Mouse (Mus musculus) heart, embryonic 13.5 days (tissue): ENCODE results near the gene Olfr1349. TPM values are rescaled to one million over a fixed set of nuclear protein-coding genes. Genes with fewer than 3 reads are reported as not detected.
"Not testable (repeated sequence)": the region's sequence is repeated elsewhere in the genome, so short reads cannot be mapped to it uniquely, and the experiment has no call there.

Experiments
- ATAC-seq: fragments of 200-750 bp; cut with Nextera tagmentation; 2 replicates; pipeline ENCODE4 v1.8.0; 2017; ENCODE audit warnings: moderate TSS enrichment; ENCODE audit not compliant: insufficient number of reproducible peaks, low FRiP score, low TSS enrichment; ENCODE audit errors: extremely low read depth
- H3K27ac ChIP-seq: fragments of 300-500 bp; sonication (generic); replicated peaks from 2 replicates; pipeline ENCODE4 v1.5.1; 2015; ENCODE audit warnings: moderate library complexity, mild to moderate bottlenecking, inconsistent platforms
- H3K27me3 ChIP-seq: fragments of 300-500 bp; sonication (generic); replicated peaks from 2 replicates; pipeline ENCODE4 v1.6.1; 2015; ENCODE audit warnings: mild to moderate bottlenecking, inconsistent platforms
- H3K36me3 ChIP-seq: fragments of 300-500 bp; sonication (generic); 2 replicates; pipeline ENCODE4 v1.6.1; 2015; ENCODE audit warnings: mild to moderate bottlenecking, inconsistent platforms
- H3K4me1 ChIP-seq: fragments of 300-500 bp; sonication (generic); 2 replicates; pipeline ENCODE4 v1.6.1; 2015; ENCODE audit warnings: inconsistent platforms
- H3K4me2 ChIP-seq: fragments of 300-500 bp; sonication (generic); 2 replicates; pipeline ENCODE4 v1.6.1; 2015; ENCODE audit warnings: inconsistent platforms, mild to moderate bottlenecking, moderate library complexity
- H3K4me3 ChIP-seq: fragments of 300-500 bp; sonication (generic); 2 replicates; pipeline ENCODE4 v1.5.1; 2015; ENCODE audit warnings: moderate library complexity, mild to moderate bottlenecking, inconsistent platforms
- H3K9ac ChIP-seq: fragments of 300-500 bp; sonication (generic); 2 replicates; pipeline ENCODE4 v1.6.1; 2015; ENCODE audit warnings: inconsistent platforms, mild to moderate bottlenecking, moderate library complexity
- H3K9me3 ChIP-seq: fragments of 300-500 bp; sonication (generic); 2 replicates; pipeline ENCODE4 v1.6.1; 2016; ENCODE audit warnings: inconsistent platforms
- WGBS: fragments of 180-500 bp; shearing (Covaris S2); methylation state at CpG from one replicate; pipeline ENCODE4 v1.1.7; 2015; ENCODE audit warnings: mixed read lengths; 5-methylcytosine and 5-hydroxymethylcytosine counted together
- polyA plus RNA-seq: library from polyadenylated mRNA; unstranded; fragments of >200 nt; fragmentation: Nextera tagmentation; extraction: Ambion mirVana; gene quantifications from 2 replicates; pipeline ENCODE4 v1.2.1, GENCODE M21; 2015

The Olfr1349 gene
- not detected in 2 replicates for polyA plus RNA-seq

- H3K36me3 ChIP-seq = no peaks in the 10 kb centered on the region
- no peak within 1 kb of the TSS for H3K9ac ChIP-seq
- H3K4me2 ChIP-seq = no peak within 1 kb of the TSS
- H3K27me3 ChIP-seq = no peaks in the 10 kb centered on the region
- ATAC-seq = no peak
- H3K27ac ChIP-seq = no peak within 1 kb of the TSS
- H3K4me3 ChIP-seq = no peak within 1 kb of the TSS
- H3K9me3 ChIP-seq = peaks cover 32% of the 10 kb centered on the region
- WGBS = 71% methylated on average over 5 of the region's 5 CpGs
- no peaks in the 10 kb centered on the region for H3K4me1 ChIP-seq
These were observed at the start of gene Olfr1349 for GRCm38 (mm10) chr7:6522850-6523249. Gene Olfr1349 (minus strand): TSS chr7:6522950.

GRCm38 (mm10) chr7:6564541-6564940 lies 41.8 kb upstream of the Olfr1349 start, which contains the start of gene Olfr1350:
Gene Olfr1350 (plus strand): TSS chr7:6564841.
- Histone ChIP-seq H3K27me3 (no peaks in the 10 kb centered on the region), H3K36me3 (no peaks in the 10 kb centered on the region), H3K9ac (no peak within 1 kb of the TSS), H3K27ac (no peak within 1 kb of the TSS), H3K9me3 (0 out of 2 replicates have a peak, but pooled peaks cover 3% of the 10 kb centered on the region), H3K4me1 (no peaks in the 10 kb centered on the region), H3K4me2 (no peak within 1 kb of the TSS), H3K4me3 (no peak within 1 kb of the TSS)
- no peak for ATAC-seq

GRCm38 (mm10) chr7:6526141-6526540 lies 3.4 kb upstream of the Olfr1349 start:
- no peak overlapping the region for H3K9ac ChIP-seq
- H3K4me2 ChIP-seq = no peak overlapping the region
- no peaks in the 10 kb centered on the region for H3K4me1 ChIP-seq
- H3K9me3 ChIP-seq = peaks cover 29% of the 10 kb centered on the region
- H3K4me3 ChIP-seq = no peak overlapping the region
- no peak overlapping the region for H3K27ac ChIP-seq
- ATAC-seq = no peak
- H3K36me3 ChIP-seq = no peaks in the 10 kb centered on the region
- no peaks in the 10 kb centered on the region for H3K27me3 ChIP-seq
- WGBS = 59% methylated on average over 5 of the region's 5 CpGs

- 50% methylated on average over 3 of the region's 3 CpGs for WGBS
- no peaks in the 10 kb centered on the region for H3K4me1 ChIP-seq
- H3K9me3 ChIP-seq = peaks cover 26% of the 10 kb centered on the region
- H3K27ac ChIP-seq = no peak overlapping the region
- no peaks in the 10 kb centered on the region for H3K27me3 ChIP-seq
- no peak for ATAC-seq
- H3K36me3 ChIP-seq = no peaks in the 10 kb centered on the region
- H3K4me2 ChIP-seq = no peak overlapping the region
- no peak overlapping the region for H3K4me3 ChIP-seq
- no peak overlapping the region for H3K9ac ChIP-seq
These were observed 2.3 kb upstream of the Olfr1349 start for GRCm38 (mm10) chr7:6525001-6525400.

- no peaks in the 10 kb centered on the region for H3K27me3 ChIP-seq
- H3K4me2 ChIP-seq = no peak overlapping the region
- ATAC-seq = no peak
- no peak overlapping the region for H3K9ac ChIP-seq
- H3K4me3 ChIP-seq = no peak overlapping the region
- H3K36me3 ChIP-seq = no peaks in the 10 kb centered on the region
- whole genome bisulfite sequencing = 32% methylated on average over 1 of the region's 1 CpGs
- peaks cover 20% of the 10 kb centered on the region for H3K9me3 ChIP-seq
- no peak overlapping the region for H3K27ac ChIP-seq
- H3K4me1 ChIP-seq = no peaks in the 10 kb centered on the region
These were observed 1.1 kb downstream of the Olfr1349 start for GRCm38 (mm10) chr7:6521666-6522065.

GRCm38 (mm10) chr7:6508648-6509047 lies 14.1 kb downstream of the Olfr1349 start, which contains the start of gene Olfr1348:
Gene Olfr1348 (minus strand): TSS chr7:6508748.
- ATAC-seq = no peak
- Histone ChIP-seq H3K4me3 (no peak within 1 kb of the TSS), H3K4me1 (no peaks in the 10 kb centered on the region), H3K4me2 (no peak within 1 kb of the TSS), H3K36me3 (no peaks in the 10 kb centered on the region), H3K27ac (no peak within 1 kb of the TSS), H3K9ac (no peak within 1 kb of the TSS), H3K9me3 (peaks cover 19% of the 10 kb centered on the region), H3K27me3 (no peaks in the 10 kb centered on the region)
- 74% methylated on average over 1 of the region's 1 CpGs for WGBS

GRCm38 (mm10) chr7:6499655-6500054 lies 23.1 kb downstream of the Olfr1349 start, which contains the start of gene Olfr1347:
Gene Olfr1347 (minus strand): TSS chr7:6499755.
- H3K36me3 ChIP-seq = no peaks in the 10 kb centered on the region
- WGBS = 40% methylated on average over 1 of the region's 1 CpGs
- H3K4me1 ChIP-seq = no peaks in the 10 kb centered on the region
- no peak within 1 kb of the TSS for H3K9ac ChIP-seq
- H3K4me3 ChIP-seq = no peak within 1 kb of the TSS
- ATAC-seq = no peak
- H3K9me3 ChIP-seq = peaks cover 25% of the 10 kb centered on the region
- no peak within 1 kb of the TSS for H3K27ac ChIP-seq
- no peaks in the 10 kb centered on the region for H3K27me3 ChIP-seq
- H3K4me2 ChIP-seq = no peak within 1 kb of the TSS

GRCm38 (mm10) chr7:6486841-6487240 lies 35.9 kb downstream of the Olfr1349 start, which contains the start of gene Olfr5:
Gene Olfr5 (minus strand): TSS chr7:6486941.
- Histone ChIP-seq H3K4me2 (no peak within 1 kb of the TSS), H3K4me3 (no peak within 1 kb of the TSS), H3K27me3 (no peaks in the 10 kb centered on the region), H3K36me3 (no peaks in the 10 kb centered on the region), H3K9ac (no peak within 1 kb of the TSS), H3K4me1 (no peaks in the 10 kb centered on the region), H3K27ac (no peak within 1 kb of the TSS), H3K9me3 (peaks cover 28% of the 10 kb centered on the region)
- 14% methylated on average over 2 of the region's 2 CpGs for WGBS
- ATAC-seq = no peak

GRCm38 (mm10) chr7:6477633-6478032 lies 45.1 kb downstream of the Olfr1349 start:
- not testable (repeated sequence) for ATAC-seq, H3K9ac ChIP-seq, H3K4me1 ChIP-seq, H3K4me3 ChIP-seq, H3K36me3 ChIP-seq, H3K4me2 ChIP-seq, H3K27ac ChIP-seq, H3K27me3 ChIP-seq
- peaks cover 12% of the 10 kb centered on the region for H3K9me3 ChIP-seq
- WGBS = 66% methylated on average over 2 of the region's 2 CpGs

GRCm38 (mm10) chr7:6466951-6467350 lies 55.8 kb downstream of the Olfr1349 start, which contains the start of gene Olfr1346:
Gene Olfr1346 (plus strand): TSS chr7:6467101.
- Histone ChIP-seq H3K36me3 (no peaks in the 10 kb centered on the region), H3K27ac (no peak within 1 kb of the TSS), H3K4me3 (no peak within 1 kb of the TSS), H3K9me3 (0 out of 2 replicates have a peak, but pooled peaks cover 8% of the 10 kb centered on the region), H3K4me2 (no peak within 1 kb of the TSS), H3K4me1 (no peaks in the 10 kb centered on the region), H3K9ac (no peak within 1 kb of the TSS), H3K27me3 (no peaks in the 10 kb centered on the region)
- no peak for ATAC-seq
